Mouse (Mus musculus) hindbrain, embryonic 15.5 days (tissue): ENCODE measurements around the gene Mov10l1. TPM values are rescaled to one million over a fixed set of nuclear protein-coding genes. Genes with fewer than 3 reads are reported as not detected.
A peak's percentile ranks its signal among the peaks of the same experiment; 100 is the strongest.

Experiments
- ATAC-seq: fragments of 200-750 bp; cut with Nextera tagmentation; 2 replicates; pipeline ENCODE4 v1.8.0; 2017; ENCODE audit warnings: low read depth, moderate number of reproducible peaks, moderate TSS enrichment; ENCODE audit not compliant: low FRiP score
- H3K27ac ChIP-seq: fragments of 300-500 bp; sonication (generic); replicated peaks from 2 replicates; pipeline ENCODE4 v1.5.1; 2015; ENCODE audit warnings: mild to moderate bottlenecking, inconsistent platforms
- H3K27me3 ChIP-seq: fragments of 300-500 bp; sonication (generic); 2 replicates; pipeline ENCODE4 v1.6.1; 2015; ENCODE audit warnings: control low read depth, inconsistent platforms
- H3K36me3 ChIP-seq: fragments of 300-500 bp; sonication (generic); 2 replicates; pipeline ENCODE4 v1.6.1; 2015; ENCODE audit warnings: control low read depth, inconsistent platforms
- H3K4me1 ChIP-seq: fragments of 300-500 bp; sonication (generic); replicated peaks from 2 replicates; pipeline ENCODE4 v1.6.1; 2015; ENCODE audit warnings: control low read depth, inconsistent platforms
- H3K4me2 ChIP-seq: fragments of 300-500 bp; sonication (generic); 2 replicates; pipeline ENCODE4 v1.6.1; 2015; ENCODE audit warnings: moderate library complexity, mild to moderate bottlenecking, inconsistent platforms
- H3K4me3 ChIP-seq: fragments of 300-500 bp; sonication (generic); 2 replicates; pipeline ENCODE4 v1.5.1; 2015; ENCODE audit warnings: mild to moderate bottlenecking, inconsistent platforms
- H3K9ac ChIP-seq: fragments of 300-500 bp; sonication (generic); 2 replicates; pipeline ENCODE4 v1.6.1; 2015; ENCODE audit warnings: inconsistent platforms
- H3K9me3 ChIP-seq: fragments of 300-500 bp; sonication (generic); 2 replicates; pipeline ENCODE4 v1.6.1; 2016; ENCODE audit warnings: control low read depth, inconsistent platforms
- whole genome bisulfite sequencing: fragments of 180-500 bp; shearing (Covaris S2); methylation state at CpG from one replicate; pipeline ENCODE4 v1.1.7; 2015; 5-methylcytosine and 5-hydroxymethylcytosine counted together
- polyA plus RNA-seq: library from polyadenylated mRNA; unstranded; fragments of >200 nt; fragmentation: Nextera tagmentation; extraction: Ambion mirVana; gene quantifications from 2 replicates; pipeline ENCODE4 v1.2.1, GENCODE M21; 2015

The Mov10l1 gene
- polyA plus RNA-seq, 1 experiment from 2014 or later: not detected

DNA sequence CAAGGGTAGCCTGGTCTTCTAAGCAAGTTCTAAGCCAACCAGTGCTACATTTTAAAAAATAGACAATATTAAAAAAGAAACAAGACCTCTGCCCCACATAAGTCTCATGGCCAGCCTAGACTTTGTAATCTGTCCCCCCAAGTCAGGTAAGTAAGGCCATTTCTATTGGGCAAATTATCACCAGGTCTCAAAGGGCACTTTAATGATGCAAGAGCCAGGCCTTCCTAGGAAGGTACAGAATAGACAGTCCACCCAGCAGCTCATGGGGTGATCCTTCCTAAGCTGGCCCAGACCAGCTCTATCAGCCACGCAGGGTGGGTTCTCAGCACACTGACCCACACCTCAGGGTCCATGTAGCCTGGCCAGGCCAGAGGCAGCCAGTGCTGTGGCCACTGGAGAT is 101.2 kb downstream of the Mov10l1 start:
- peaks cover 48% of the 10 kb centered on the region for H3K36me3 ChIP-seq
- WGBS: 100% methylated on average over 1 of the region's 1 CpGs

DNA sequence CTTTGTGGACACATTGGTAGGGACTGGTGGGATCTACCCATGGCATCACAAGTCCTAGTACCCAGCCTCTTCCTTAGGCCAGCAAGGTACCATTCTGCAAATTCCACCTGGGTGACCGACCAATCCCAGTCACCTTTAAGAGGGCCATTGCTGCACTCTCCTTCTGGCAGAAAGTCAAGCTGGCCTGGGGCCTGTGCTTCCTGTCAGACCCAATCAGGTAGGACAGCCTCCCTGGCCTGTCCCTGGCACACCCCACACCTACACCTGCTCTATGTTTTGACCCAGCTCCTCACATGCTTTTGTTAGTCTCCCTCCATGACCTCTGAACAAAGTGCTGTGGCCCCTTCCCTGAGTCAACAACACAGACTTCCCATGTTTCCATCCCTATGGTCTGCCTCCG is 102.1 kb downstream of the Mov10l1 start:
- Histone ChIP-seq H3K9ac (no peak overlapping the region), H3K9me3 (no peaks in the 10 kb centered on the region), H3K36me3 (peaks cover 46% of the 10 kb centered on the region), H3K27me3 (no peaks in the 10 kb centered on the region), H3K4me3 (no peak overlapping the region), H3K4me1 (peaks cover 14% of the 10 kb centered on the region), H3K4me2 (no peak overlapping the region), H3K27ac (no peak overlapping the region)
- ATAC-seq: no peak
- WGBS: 90% methylated on average over 2 of the region's 2 CpGs

More for the DNA sequence above, 101.2 kb downstream of the Mov10l1 start:
- Histone ChIP-seq H3K4me3 (no peak overlapping the region), H3K4me2 (no peak overlapping the region), H3K27me3 (no peaks in the 10 kb centered on the region), H3K9me3 (no peaks in the 10 kb centered on the region), H3K9ac (no peak overlapping the region), H3K27ac (no peak overlapping the region), H3K4me1 (peaks cover 11% of the 10 kb centered on the region)
- ATAC-seq: no peak

DNA sequence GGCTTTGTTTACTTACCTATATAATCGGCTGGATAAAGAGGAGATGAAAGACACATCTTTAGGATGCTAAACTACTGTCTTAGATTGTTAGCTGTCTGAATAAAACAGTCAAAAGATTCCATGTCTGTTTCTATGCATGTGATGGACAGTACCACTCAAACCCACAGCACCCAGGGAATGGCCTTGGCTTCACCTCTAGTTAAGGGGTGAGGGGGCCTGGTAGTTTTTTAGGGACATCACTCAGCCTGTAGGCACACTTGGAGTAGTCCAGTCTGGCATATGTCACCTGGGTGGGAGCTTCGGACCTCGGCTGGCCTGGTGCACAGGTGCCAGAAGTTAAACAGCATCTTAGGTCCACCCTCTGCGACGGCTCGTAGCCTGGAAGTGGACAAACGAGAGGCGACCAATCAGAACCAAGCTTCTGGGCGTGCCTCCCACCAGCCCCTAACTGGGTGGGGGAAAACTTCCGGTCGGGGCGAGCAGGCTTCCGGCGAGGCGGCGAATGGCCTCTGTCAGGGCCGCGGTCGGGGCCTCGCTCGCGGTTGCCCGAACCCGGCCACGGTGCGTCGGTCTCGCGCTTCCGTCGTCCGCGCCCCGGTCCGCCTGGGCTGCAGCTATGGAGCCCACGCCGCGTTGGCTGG is 106.0 kb downstream of the Mov10l1 start, which contains the start of gene Selenoo:
Gene Selenoo (plus strand): TSS at position 478 of the 641 bp plus-strand sequence.
- Histone ChIP-seq H3K27me3 (no peaks in the 10 kb centered on the region), H3K27ac (peak within 1 kb of the TSS; percentile 83), H3K4me2 (peak within 1 kb of the TSS; percentile 93), H3K9ac (peak within 1 kb of the TSS; percentile 94), H3K4me3 (peak within 1 kb of the TSS; percentile 85), H3K4me1 (peaks cover 24% of the 10 kb centered on the region), H3K36me3 (peaks cover 50% of the 10 kb centered on the region), H3K9me3 (no peaks in the 10 kb centered on the region)
- ATAC-seq: peak; percentile 95
- WGBS: 2% methylated on average over 30 of the region's 38 CpGs

DNA sequence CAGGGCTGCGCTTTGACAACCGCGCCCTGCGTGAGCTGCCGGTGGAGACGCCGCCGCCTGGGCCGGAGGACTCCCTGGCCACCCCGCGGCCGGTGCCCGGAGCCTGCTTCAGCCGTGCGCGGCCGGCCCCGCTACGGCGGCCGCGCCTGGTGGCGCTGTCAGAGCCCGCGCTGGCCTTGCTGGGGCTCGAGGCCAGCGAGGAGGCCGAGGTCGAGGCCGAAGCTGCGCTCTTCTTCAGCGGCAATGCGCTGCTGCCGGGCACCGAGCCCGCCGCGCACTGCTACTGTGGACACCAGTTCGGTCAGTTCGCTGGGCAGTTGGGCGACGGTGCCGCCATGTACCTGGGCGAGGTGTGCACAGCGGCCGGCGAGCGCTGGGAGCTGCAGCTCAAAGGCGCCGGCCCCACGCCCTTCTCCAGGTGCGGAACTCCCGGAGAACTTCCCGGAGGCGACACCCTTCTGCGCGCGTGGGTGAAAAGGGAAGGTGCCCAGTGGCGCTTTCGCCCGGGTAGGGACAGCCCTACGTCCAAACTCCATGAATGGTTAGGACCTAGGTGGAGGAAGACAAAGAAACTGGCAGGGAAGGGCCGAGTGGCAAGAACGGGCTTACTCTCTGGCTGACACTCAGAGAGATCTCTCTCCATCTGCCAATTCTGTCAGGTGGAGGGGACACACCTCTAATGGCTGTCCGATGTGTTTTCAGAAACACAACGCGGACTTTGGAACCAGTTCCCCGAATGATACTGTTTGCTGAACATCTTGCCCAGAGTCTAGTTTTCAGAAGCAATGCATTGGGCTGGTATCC is 106.7 kb downstream of the Mov10l1 start:
- peak overlapping the region; percentile 85 for H3K4me3 ChIP-seq
- peak; percentile 67 for ATAC-seq
- H3K27me3 ChIP-seq: no peaks in the 10 kb centered on the region
- WGBS: 3% methylated on average over 66 of the region's 68 CpGs
- H3K9ac ChIP-seq: peak overlapping the region; percentile 94
- peaks cover 50% of the 10 kb centered on the region for H3K36me3 ChIP-seq
- H3K4me1 ChIP-seq: peaks cover 24% of the 10 kb centered on the region
- H3K4me2 ChIP-seq: peak overlapping the region; percentile 93
- peak overlapping the region; percentile 83 for H3K27ac ChIP-seq
- H3K9me3 ChIP-seq: no peaks in the 10 kb centered on the region

DNA sequence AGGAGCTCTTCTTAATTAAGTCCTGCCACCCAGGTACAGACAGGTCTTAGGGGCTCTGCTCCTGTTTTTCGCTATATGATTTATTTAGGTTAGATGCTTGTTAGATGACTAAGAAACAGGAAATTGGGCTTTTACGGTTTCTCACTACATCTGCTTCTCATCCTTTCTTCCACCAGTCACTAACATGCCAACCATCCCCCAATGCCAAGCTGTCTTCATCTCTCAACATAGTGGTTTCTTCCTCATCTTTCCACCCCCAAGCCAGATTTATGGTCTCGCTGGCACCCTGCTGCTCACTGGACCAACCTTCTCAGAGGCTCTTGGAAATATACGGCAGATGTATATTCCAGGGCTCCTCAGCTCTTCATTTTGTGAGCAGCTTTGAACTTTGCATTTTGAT is 108.0 kb downstream of the Mov10l1 start:
- Histone ChIP-seq H3K9ac (no peak overlapping the region), H3K27me3 (no peaks in the 10 kb centered on the region), H3K27ac (no peak overlapping the region), H3K4me3 (no peak overlapping the region), H3K4me1 (peaks cover 24% of the 10 kb centered on the region), H3K4me2 (peak overlapping the region; percentile 93), H3K9me3 (no peaks in the 10 kb centered on the region), H3K36me3 (peaks cover 39% of the 10 kb centered on the region)
- ATAC-seq: no peak
- WGBS: 93% methylated on average over 4 of the region's 4 CpGs

DNA sequence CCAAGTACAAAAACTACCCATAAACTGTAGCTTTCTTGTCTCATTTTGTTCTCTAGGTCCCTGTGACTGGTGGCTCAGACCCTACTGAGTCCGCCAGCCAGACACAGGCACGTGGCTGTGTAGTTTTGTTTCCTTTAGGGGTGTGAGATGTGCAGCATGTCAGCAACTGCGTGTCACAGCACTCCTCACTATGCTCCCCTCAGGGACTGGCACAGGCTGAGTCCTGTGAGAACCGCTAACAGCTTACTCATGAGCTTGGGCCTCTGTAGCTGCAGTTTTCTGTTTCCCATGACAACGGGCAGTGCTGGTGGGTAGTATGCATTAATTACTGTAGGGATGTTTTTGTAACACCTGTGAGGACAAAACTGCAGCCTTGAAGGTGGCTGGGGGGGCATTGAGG is 109.5 kb downstream of the Mov10l1 start:
- 80% methylated on average over 5 of the region's 5 CpGs for WGBS
- Histone ChIP-seq H3K36me3 (peaks cover 39% of the 10 kb centered on the region), H3K4me3 (no peak overlapping the region), H3K9me3 (no peaks in the 10 kb centered on the region), H3K9ac (no peak overlapping the region), H3K4me2 (no peak overlapping the region), H3K27ac (no peak overlapping the region), H3K27me3 (no peaks in the 10 kb centered on the region), H3K4me1 (peaks cover 24% of the 10 kb centered on the region)
- ATAC-seq: no peak

DNA sequence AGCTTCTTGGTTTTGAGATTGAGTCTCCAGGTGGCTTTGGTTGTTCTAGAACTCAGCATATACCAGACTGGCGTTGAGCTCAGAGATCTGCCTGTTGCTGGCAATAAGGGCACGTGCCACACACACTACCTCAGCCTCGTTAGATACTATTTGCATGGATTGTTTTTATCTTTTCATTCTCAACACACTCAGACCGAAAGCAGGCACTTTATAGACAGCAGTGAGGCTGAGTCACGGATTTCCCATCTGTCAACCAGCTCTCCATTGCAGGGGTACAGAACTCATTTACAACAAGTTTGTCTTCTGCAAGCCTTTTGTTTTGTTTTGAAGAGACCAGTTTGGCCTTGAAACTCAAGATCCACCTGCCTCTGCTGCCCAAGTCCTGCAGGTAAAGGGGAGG is 114.7 kb downstream of the Mov10l1 start:
- no peaks in the 10 kb centered on the region for H3K9me3 ChIP-seq
- H3K36me3 ChIP-seq: peaks cover 86% of the 10 kb centered on the region
- H3K27me3 ChIP-seq: no peaks in the 10 kb centered on the region
- no peak overlapping the region for H3K4me3 ChIP-seq
- H3K4me1 ChIP-seq: no peaks in the 10 kb centered on the region
- H3K4me2 ChIP-seq: no peak overlapping the region
- H3K9ac ChIP-seq: no peak overlapping the region
- WGBS: 95% methylated on average over 5 of the region's 5 CpGs
- no peak for ATAC-seq
- no peak overlapping the region for H3K27ac ChIP-seq

DNA sequence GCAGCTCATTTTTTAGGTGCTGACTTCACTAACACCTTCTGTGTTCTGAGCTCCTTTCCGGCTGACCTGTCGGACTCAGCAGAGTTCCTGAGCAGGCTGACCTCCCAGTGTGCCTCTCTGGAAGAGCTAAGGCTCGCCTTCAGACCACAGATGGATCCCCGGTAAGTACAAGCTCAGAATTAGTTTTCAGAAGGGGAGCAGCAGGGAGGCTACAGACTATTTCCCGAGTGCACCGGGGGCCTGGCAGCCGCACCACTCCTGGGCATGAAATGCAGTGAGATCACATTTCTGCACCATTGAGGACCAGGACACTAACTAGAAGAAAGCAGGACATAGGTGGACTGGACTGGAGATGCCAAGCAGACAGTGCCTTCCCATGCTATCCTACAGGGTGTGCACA is 115.9 kb downstream of the Mov10l1 start:
- Histone ChIP-seq H3K27me3 (no peaks in the 10 kb centered on the region), H3K27ac (no peak overlapping the region), H3K36me3 (peaks cover 79% of the 10 kb centered on the region), H3K9ac (no peak overlapping the region), H3K4me3 (no peak overlapping the region), H3K4me1 (no peaks in the 10 kb centered on the region), H3K4me2 (no peak overlapping the region), H3K9me3 (no peaks in the 10 kb centered on the region)
- no peak for ATAC-seq
- 92% methylated on average over 7 of the region's 7 CpGs for WGBS

DNA sequence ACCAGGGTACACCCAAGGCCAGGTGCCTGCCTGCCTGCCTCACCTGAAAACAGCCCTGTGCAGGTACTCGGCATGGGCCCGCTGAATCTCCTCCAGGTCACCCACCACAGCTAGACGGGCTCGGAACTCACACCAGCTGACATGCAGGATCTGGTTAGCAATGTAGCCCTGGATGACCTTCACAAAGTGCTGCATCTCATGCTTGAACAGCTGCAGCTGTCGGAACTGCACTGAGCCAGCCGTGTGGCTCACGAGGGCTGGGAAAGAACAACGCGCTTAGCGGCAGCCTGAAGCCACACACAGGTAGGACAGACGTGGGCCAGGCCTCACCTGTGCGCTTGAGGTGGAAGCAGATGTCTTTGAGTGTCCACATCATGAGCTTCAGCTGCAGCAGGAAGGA is 118.1 kb downstream of the Mov10l1 start:
- Histone ChIP-seq H3K9me3 (no peaks in the 10 kb centered on the region), H3K36me3 (peaks cover 90% of the 10 kb centered on the region)
- no peak for ATAC-seq

DNA sequence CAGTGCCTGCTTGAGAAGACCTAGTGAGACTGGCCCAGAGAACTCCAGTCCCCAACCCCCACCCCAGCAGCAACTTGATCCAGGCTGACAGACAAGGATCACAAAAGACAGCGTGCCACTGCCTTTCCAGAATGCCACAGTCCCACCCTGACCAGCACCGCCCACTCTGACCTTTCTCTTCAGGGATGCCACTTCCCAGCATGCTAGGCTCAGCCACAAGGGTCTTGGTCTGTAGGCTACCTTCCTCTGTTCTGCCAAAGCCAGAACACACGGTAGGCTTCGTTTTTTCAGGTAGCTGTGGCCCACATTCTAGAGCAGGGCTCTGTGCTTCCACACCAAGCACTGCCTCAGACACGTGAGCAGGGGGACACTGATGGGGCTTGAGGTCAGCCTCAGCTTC is 119.9 kb downstream of the Mov10l1 start:
- Histone ChIP-seq H3K4me1 (no peaks in the 10 kb centered on the region), H3K27me3 (no peaks in the 10 kb centered on the region), H3K4me2 (no peak overlapping the region), H3K9me3 (no peaks in the 10 kb centered on the region), H3K4me3 (no peak overlapping the region), H3K27ac (no peak overlapping the region), H3K36me3 (peaks cover 90% of the 10 kb centered on the region), H3K9ac (no peak overlapping the region)
- ATAC-seq: no peak
- WGBS: 45% methylated on average over 5 of the region's 5 CpGs

More for the DNA sequence above, 118.1 kb downstream of the Mov10l1 start:
- 94% methylated on average over 12 of the region's 12 CpGs for WGBS
- Histone ChIP-seq H3K9ac (no peak overlapping the region), H3K27me3 (no peaks in the 10 kb centered on the region), H3K4me3 (no peak overlapping the region), H3K27ac (no peak overlapping the region), H3K4me2 (no peak overlapping the region), H3K4me1 (no peaks in the 10 kb centered on the region)

DNA sequence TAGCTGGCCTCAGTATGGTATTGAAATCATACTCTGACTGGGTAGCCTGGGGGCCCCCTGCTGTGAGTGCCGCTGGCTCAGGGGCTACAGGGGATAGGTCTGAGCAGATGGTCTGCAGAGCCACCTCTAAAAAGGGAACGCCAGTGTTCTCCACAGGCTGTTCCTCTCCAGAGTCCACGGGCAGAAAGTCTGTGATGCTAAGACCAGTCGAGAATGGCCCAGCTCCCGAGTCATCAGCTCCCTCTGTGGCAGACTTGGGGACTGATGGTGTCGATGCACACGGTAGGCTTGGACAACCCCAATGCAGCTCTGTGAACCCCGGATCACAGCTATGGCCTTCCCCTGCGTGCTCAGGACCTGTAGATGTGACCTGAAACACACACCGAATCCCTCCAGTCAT is 121.2 kb downstream of the Mov10l1 start:
- no peaks in the 10 kb centered on the region for H3K9me3 ChIP-seq
- H3K4me3 ChIP-seq: no peak overlapping the region
- WGBS: 84% methylated on average over 10 of the region's 10 CpGs
- no peaks in the 10 kb centered on the region for H3K27me3 ChIP-seq
- H3K27ac ChIP-seq: no peak overlapping the region
- H3K4me1 ChIP-seq: no peaks in the 10 kb centered on the region
- no peak for ATAC-seq
- peaks cover 91% of the 10 kb centered on the region for H3K36me3 ChIP-seq
- no peak overlapping the region for H3K4me2 ChIP-seq
- no peak overlapping the region for H3K9ac ChIP-seq

DNA sequence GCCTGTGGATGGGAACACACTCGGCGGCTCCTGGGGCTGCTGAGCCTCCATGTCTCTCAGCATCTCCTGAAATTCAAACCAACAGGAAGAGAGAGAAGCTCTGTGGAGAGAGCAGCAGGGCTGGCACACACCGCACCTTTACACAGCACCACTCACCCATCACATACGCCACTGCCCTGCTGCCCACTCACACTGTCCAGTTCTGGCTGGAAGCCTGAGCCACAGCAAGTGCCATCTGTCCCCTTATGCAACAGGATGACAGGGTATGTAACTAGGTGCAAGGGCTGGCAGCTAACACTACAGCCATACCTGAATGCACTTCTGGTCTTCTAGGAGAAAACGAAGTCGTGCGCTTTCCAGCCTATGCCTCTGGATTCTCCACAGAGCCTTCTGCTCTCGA is 121.7 kb downstream of the Mov10l1 start:
- no peak for ATAC-seq
- no peak overlapping the region for H3K4me3 ChIP-seq
- no peaks in the 10 kb centered on the region for H3K27me3 ChIP-seq
- WGBS: 94% methylated on average over 8 of the region's 8 CpGs
- H3K4me1 ChIP-seq: no peaks in the 10 kb centered on the region
- H3K9me3 ChIP-seq: no peaks in the 10 kb centered on the region
- H3K4me2 ChIP-seq: no peak overlapping the region
- H3K9ac ChIP-seq: no peak overlapping the region
- no peak overlapping the region for H3K27ac ChIP-seq
- H3K36me3 ChIP-seq: peaks cover 88% of the 10 kb centered on the region
